Mouse (Mus musculus) hematopoietic stem cell, adult 5-6 weeks (primary cell): ENCODE results near the gene Cfap299. TPM values are rescaled to one million over a fixed set of nuclear protein-coding genes. Genes with fewer than 3 reads are reported as not detected.

ENCODE experiments used
- ATAC-seq, 2 experiments: fragments of 125-278 bp in 1 of 2; replicated peaks in 1 of 2; 2 replicates each; pipeline ENCODE4 v1.8.0; 2016 to 2017; ENCODE audit warnings: inconsistent platforms in 2 of 2, mild to moderate bottlenecking in 2 of 2, moderate number of reproducible peaks in 2 of 2, low read depth in 1 of 2, moderate TSS enrichment in 1 of 2; ENCODE audit not compliant: low FRiP score in 2 of 2, poor library complexity in 2 of 2, severe bottlenecking in 2 of 2, insufficient read depth in 1 of 2, low TSS enrichment in 1 of 2
- total RNA-seq: library from RNA; stranded (forward); fragments of 172-1452, 232-1000 nt; gene quantifications from 2 replicates; pipeline ENCODE4 v1.2.3, GENCODE M21; 2017

The Cfap299 gene
- total RNA-seq, 1 experiment from 2014 or later: not detected

- ATAC-seq: no peak
These were observed 147.4 kb downstream of the Cfap299 start for GRCm38 (mm10) chr5:98476539-98476938.

- ATAC-seq: no peak
These were observed 148.2 kb downstream of the Cfap299 start for GRCm38 (mm10) chr5:98477261-98477660.

- ATAC-seq: no peak
These were observed 154.4 kb downstream of the Cfap299 start for GRCm38 (mm10) chr5:98483507-98483906.

- no peak for ATAC-seq
These were observed 156.1 kb downstream of the Cfap299 start for GRCm38 (mm10) chr5:98485189-98485588.

- no peak for ATAC-seq
These were observed 169.2 kb downstream of the Cfap299 start for GRCm38 (mm10) chr5:98498317-98498716.

- no peak for ATAC-seq
These were observed 187.1 kb downstream of the Cfap299 start for GRCm38 (mm10) chr5:98516214-98516613.

- ATAC-seq: no peak
These were observed 191.0 kb downstream of the Cfap299 start for GRCm38 (mm10) chr5:98520118-98520517.

GRCm38 (mm10) chr5:98522270-98522977, 193.3 kb downstream of the Cfap299 start:
- no peak for ATAC-seq

GRCm38 (mm10) chr5:98523050-98523449, 193.9 kb downstream of the Cfap299 start:
- no peak for ATAC-seq

- ATAC-seq: no peak
These were observed 194.7 kb downstream of the Cfap299 start for GRCm38 (mm10) chr5:98523783-98524182.

- ATAC-seq: no peak
These were observed 212.2 kb downstream of the Cfap299 start for GRCm38 (mm10) chr5:98541333-98541732.

GRCm38 (mm10) chr5:98550285-98550684, 221.2 kb downstream of the Cfap299 start:
- no peak for ATAC-seq

- no peak for ATAC-seq
These were observed 221.8 kb downstream of the Cfap299 start for GRCm38 (mm10) chr5:98550873-98551272.

GRCm38 (mm10) chr5:98552395-98552794, 223.3 kb downstream of the Cfap299 start, which contains the start of gene Gm11111:
Gene Gm11111, plus strand, starts transcription at chr5:98552695.
- ATAC-seq: no peak

GRCm38 (mm10) chr5:98552811-98553601, 223.9 kb downstream of the Cfap299 start:
- no peak for ATAC-seq

- ATAC-seq: no peak
These were observed 232.2 kb downstream of the Cfap299 start for GRCm38 (mm10) chr5:98561301-98561700.

GRCm38 (mm10) chr5:98562806-98563205, 233.7 kb downstream of the Cfap299 start:
- no peak for ATAC-seq

GRCm38 (mm10) chr5:98563801-98564200, 234.7 kb downstream of the Cfap299 start:
- no peak for ATAC-seq
